Mouse (Mus musculus) heart, embryonic 13.5 days (tissue): ENCODE measurements around the gene Cd72. TPM values are rescaled to one million over a fixed set of nuclear protein-coding genes. Genes with fewer than 3 reads are reported as not detected.

ENCODE experiments used
- ATAC-seq: fragments of 200-750 bp; cut with Nextera tagmentation; 2 replicates; pipeline ENCODE4 v1.8.0; 2017; ENCODE audit warnings: moderate TSS enrichment; ENCODE audit not compliant: insufficient number of reproducible peaks, low FRiP score, low TSS enrichment; ENCODE audit errors: extremely low read depth
- H3K27ac ChIP-seq: fragments of 300-500 bp; sonication (generic); replicated peaks from 2 replicates; pipeline ENCODE4 v1.5.1; 2015; ENCODE audit warnings: moderate library complexity, mild to moderate bottlenecking, inconsistent platforms
- H3K27me3 ChIP-seq: fragments of 300-500 bp; sonication (generic); replicated peaks from 2 replicates; pipeline ENCODE4 v1.6.1; 2015; ENCODE audit warnings: mild to moderate bottlenecking, inconsistent platforms
- H3K36me3 ChIP-seq: fragments of 300-500 bp; sonication (generic); 2 replicates; pipeline ENCODE4 v1.6.1; 2015; ENCODE audit warnings: mild to moderate bottlenecking, inconsistent platforms
- H3K4me1 ChIP-seq: fragments of 300-500 bp; sonication (generic); 2 replicates; pipeline ENCODE4 v1.6.1; 2015; ENCODE audit warnings: inconsistent platforms
- H3K4me2 ChIP-seq: fragments of 300-500 bp; sonication (generic); 2 replicates; pipeline ENCODE4 v1.6.1; 2015; ENCODE audit warnings: inconsistent platforms, mild to moderate bottlenecking, moderate library complexity
- H3K4me3 ChIP-seq: fragments of 300-500 bp; sonication (generic); 2 replicates; pipeline ENCODE4 v1.5.1; 2015; ENCODE audit warnings: moderate library complexity, mild to moderate bottlenecking, inconsistent platforms
- H3K9ac ChIP-seq: fragments of 300-500 bp; sonication (generic); 2 replicates; pipeline ENCODE4 v1.6.1; 2015; ENCODE audit warnings: inconsistent platforms, mild to moderate bottlenecking, moderate library complexity
- H3K9me3 ChIP-seq: fragments of 300-500 bp; sonication (generic); 2 replicates; pipeline ENCODE4 v1.6.1; 2016; ENCODE audit warnings: inconsistent platforms
- WGBS: fragments of 180-500 bp; shearing (Covaris S2); methylation state at CpG from one replicate; pipeline ENCODE4 v1.1.7; 2015; ENCODE audit warnings: mixed read lengths; 5-methylcytosine and 5-hydroxymethylcytosine counted together
- polyA plus RNA-seq: library from polyadenylated mRNA; unstranded; fragments of >200 nt; fragmentation: Nextera tagmentation; extraction: Ambion mirVana; gene quantifications from 2 replicates; pipeline ENCODE4 v1.2.1, GENCODE M21; 2015

Cd72 gene
- polyA plus RNA-seq, 1 experiment from 2014 or later, result 1.9 TPM

DNA sequence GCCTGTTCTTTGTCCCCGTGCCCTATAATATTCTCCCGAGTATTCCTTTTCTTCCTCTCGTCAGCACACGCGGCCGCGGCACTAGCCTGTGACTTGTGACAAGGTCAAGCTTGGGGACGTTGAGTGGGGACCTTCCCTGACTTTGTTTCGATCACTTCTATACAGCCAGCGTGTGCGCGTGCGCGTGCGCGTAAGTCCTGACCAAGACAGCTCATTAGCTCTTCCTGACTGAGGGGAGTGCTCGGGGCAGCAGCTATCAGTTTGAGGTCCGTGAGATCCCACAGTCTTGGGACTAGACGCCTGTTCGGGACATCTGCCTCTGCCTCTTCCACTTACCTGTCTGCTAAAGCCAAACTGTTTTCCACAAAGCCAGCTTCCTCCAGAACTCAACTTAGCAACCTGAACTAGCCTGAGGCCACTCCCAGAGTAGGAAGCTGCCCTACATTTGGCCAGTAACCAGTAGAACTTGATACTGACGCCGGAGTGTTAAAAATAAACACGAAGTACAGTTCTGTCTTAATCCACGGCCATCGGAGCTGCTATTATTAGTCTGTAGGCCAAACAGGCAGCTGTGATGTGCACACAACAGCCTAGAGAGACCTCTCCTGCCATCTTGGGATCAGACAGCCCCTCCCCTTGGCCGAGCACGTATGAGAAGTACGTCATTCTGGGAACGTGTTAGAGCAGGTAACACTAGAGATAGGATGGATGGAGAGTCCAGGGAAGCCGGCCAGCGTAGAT lies 54.9 kb downstream of the Cd72 start:
- Histone ChIP-seq H3K27me3 (no peaks in the 10 kb centered on the region), H3K4me2 (peak overlapping the region; percentile 63), H3K4me1 (peaks cover 64% of the 10 kb centered on the region), H3K27ac (peak overlapping the region; percentile 93), H3K9me3 (no peaks in the 10 kb centered on the region), H3K4me3 (peak overlapping the region; percentile 33), H3K9ac (peak overlapping the region; percentile 71), H3K36me3 (no peaks in the 10 kb centered on the region; the same call in 1 of the 2 replicates)
- ATAC-seq, result peak; percentile 38; the same call in 1 of the 2 replicates
- WGBS, result 39% methylated on average over 31 of the region's 31 CpGs

DNA sequence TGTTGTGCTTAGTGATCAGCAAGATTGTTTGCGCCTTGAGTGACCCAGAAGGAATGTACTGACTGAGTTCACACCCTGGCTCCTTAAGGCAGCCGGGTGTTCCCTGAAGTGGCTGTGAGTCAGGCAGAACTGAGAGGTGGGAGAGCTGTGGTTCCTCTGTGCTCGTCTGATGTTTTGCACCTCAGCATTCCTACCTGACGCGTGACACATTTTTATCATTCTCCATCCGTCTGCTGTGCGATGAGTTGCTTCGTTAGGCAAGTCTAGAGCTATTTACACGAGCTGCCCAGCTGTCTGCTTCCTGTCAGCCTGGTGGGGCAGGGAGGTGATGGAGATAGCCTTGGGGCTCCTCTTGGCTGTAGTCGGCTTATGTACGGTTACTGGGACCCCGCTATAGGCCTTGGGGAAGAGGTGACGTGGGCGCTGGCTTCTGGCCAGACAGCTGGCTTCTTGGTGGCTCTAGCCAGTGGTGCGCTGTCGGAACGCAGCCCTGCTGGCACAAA lies 55.5 kb downstream of the Cd72 start:
- Histone ChIP-seq H3K4me1 (peaks cover 71% of the 10 kb centered on the region), H3K36me3 (no peaks in the 10 kb centered on the region; the same call in 1 of the 2 replicates), H3K4me3 (peak overlapping the region; percentile 33), H3K9ac (peak overlapping the region; percentile 71), H3K9me3 (no peaks in the 10 kb centered on the region), H3K27ac (peak overlapping the region; percentile 93), H3K4me2 (peak overlapping the region; percentile 63), H3K27me3 (no peaks in the 10 kb centered on the region)
- 12% methylated on average over 17 of the region's 17 CpGs for WGBS
- no peak for ATAC-seq

GRCm38 (mm10) chr4:43398014-43398413 lies 56.4 kb downstream of the Cd72 start:
- Histone ChIP-seq H3K4me3 (no peak overlapping the region), H3K27ac (peak overlapping the region; percentile 93), H3K9ac (peak overlapping the region; percentile 71; the same call in 1 of the 2 replicates), H3K4me1 (peaks cover 73% of the 10 kb centered on the region), H3K36me3 (no peaks in the 10 kb centered on the region), H3K4me2 (no peak overlapping the region), H3K9me3 (no peaks in the 10 kb centered on the region), H3K27me3 (no peaks in the 10 kb centered on the region)
- 74% methylated on average over 4 of the region's 4 CpGs for WGBS
- no peak for ATAC-seq

Other genes with a start within 250 kb of the Cd72 start
- gene Atp8b5, start 187.5 kb downstream of the Cd72 start, polyA plus RNA-seq, result 0.08 and 0.15 TPM in 2 replicates
- gene Rusc2, start 72.6 kb downstream of the Cd72 start, polyA plus RNA-seq, result 9.9 and 13.9 TPM in 2 replicates
- 0.11 TPM in 1 of 2 replicates, not detected in the other for gene Fam166b, start 25.5 kb downstream of the Cd72 start, polyA plus RNA-seq
- gene Tesk1, start 12.7 kb downstream of the Cd72 start, polyA plus RNA-seq, result 3.8 and 4.0 TPM in 2 replicates
- gene Sit1, start 29.1 kb upstream of the Cd72 start, polyA plus RNA-seq, result not detected in 2 replicates
- gene Ccdc107, start 38.3 kb upstream of the Cd72 start, polyA plus RNA-seq, result 70.9 and 77.6 TPM in 2 replicates
- gene Arhgef39, start 45.1 kb upstream of the Cd72 start, polyA plus RNA-seq, result 32.0 and 40.3 TPM in 2 replicates
- 1.8 and 2.0 TPM in 2 replicates for gene Car9, start 52.3 kb upstream of the Cd72 start, polyA plus RNA-seq
- 143 and 157 TPM in 2 replicates for gene Tpm2, start 69.1 kb upstream of the Cd72 start, polyA plus RNA-seq
- gene Creb3, start 107.7 kb upstream of the Cd72 start, polyA plus RNA-seq, result 57.8 and 59.1 TPM in 2 replicates
- 76.9 and 78.1 TPM in 2 replicates for gene Tln1, start 108.1 kb upstream of the Cd72 start, polyA plus RNA-seq
- gene Rgp1, start 124.1 kb upstream of the Cd72 start, polyA plus RNA-seq, result 20.6 and 21.4 TPM in 2 replicates
- 20.3 and 22.4 TPM in 2 replicates for gene Gba2, start 124.2 kb upstream of the Cd72 start, polyA plus RNA-seq
- gene Msmp, start 129.9 kb upstream of the Cd72 start, polyA plus RNA-seq, result 0.62 and 2.1 TPM in 2 replicates
- 7.2 and 7.7 TPM in 2 replicates for gene Npr2, start 177.3 kb upstream of the Cd72 start, polyA plus RNA-seq
- 0.59 and 0.92 TPM in 2 replicates for gene Spag8, start 199.0 kb upstream of the Cd72 start, polyA plus RNA-seq
- 131 and 166 TPM in 2 replicates for gene Hint2, start 201.8 kb upstream of the Cd72 start, polyA plus RNA-seq
- gene Tmem8b, start 214.3 kb upstream of the Cd72 start, polyA plus RNA-seq, result 4.0 and 4.8 TPM in 2 replicates
- 2.6 and 2.9 TPM in 2 replicates for gene Fam221b, start 214.5 kb upstream of the Cd72 start, polyA plus RNA-seq
- gene Olfr70, start 246.2 kb upstream of the Cd72 start, polyA plus RNA-seq, result not detected in 2 replicates